Mouse (Mus musculus) forebrain, embryonic 11.5 days (tissue): ENCODE measurements around the gene Mindy4b-ps. TPM values are rescaled to one million over a fixed set of nuclear protein-coding genes. Genes with fewer than 3 reads are reported as not detected.

Experiments
- ATAC-seq: fragments of 200-750 bp; cut with Nextera tagmentation; replicated peaks from 2 replicates; pipeline ENCODE4 v1.8.0; 2017; ENCODE audit warnings: moderate TSS enrichment; ENCODE audit not compliant: low FRiP score
- DNase-seq: peaks from one replicate; pipeline ENCODE4 v3.0.0-alpha.2; 2017; ENCODE audit warnings: low spot score
- H3K27ac ChIP-seq: fragments of 300-500 bp; sonication (generic); 2 replicates; pipeline ENCODE4 v1.5.1; 2014; ENCODE audit warnings: low read depth, low read length
- H3K27me3 ChIP-seq: fragments of 300-500 bp; sonication (generic); 2 replicates; pipeline ENCODE4 v1.6.1; 2014; ENCODE audit warnings: mild to moderate bottlenecking, low read length, mixed read lengths; ENCODE audit not compliant: control insufficient read depth, insufficient read depth
- H3K36me3 ChIP-seq: fragments of 300-500 bp; sonication (generic); 2 replicates; pipeline ENCODE4 v1.6.1; 2014; ENCODE audit warnings: mild to moderate bottlenecking, low read length, moderate library complexity, mixed read lengths; ENCODE audit not compliant: control insufficient read depth, insufficient read depth
- H3K4me1 ChIP-seq: fragments of 300-500 bp; sonication (generic); replicated peaks from 2 replicates; pipeline ENCODE4 v1.6.1; 2014; ENCODE audit warnings: low read length, mixed read lengths; ENCODE audit not compliant: control insufficient read depth, insufficient read depth
- H3K4me2 ChIP-seq: fragments of 300-500 bp; sonication (generic); 2 replicates; pipeline ENCODE4 v1.6.1; 2014; ENCODE audit warnings: low read depth, mild to moderate bottlenecking, low read length, moderate library complexity, mixed read lengths; ENCODE audit not compliant: severe bottlenecking
- H3K4me3 ChIP-seq: fragments of 300-500 bp; sonication (generic); 2 replicates; pipeline ENCODE4 v1.5.1; 2014; ENCODE audit warnings: low read depth, low read length
- H3K9ac ChIP-seq: fragments of 300-500 bp; sonication (generic); 2 replicates; pipeline ENCODE4 v1.6.1; 2014; ENCODE audit warnings: low read length
- H3K9me3 ChIP-seq: fragments of 300-500 bp; sonication (generic); 2 replicates; pipeline ENCODE4 v1.6.1; 2016; ENCODE audit warnings: low read length, mixed read lengths; ENCODE audit not compliant: control insufficient read depth
- whole genome bisulfite sequencing: fragments of 180-500 bp; shearing (Covaris S2); extraction: QIAGEN DNeasy Blood & Tissue Kit; methylation state at CpG from one replicate; pipeline ENCODE4 v1.1.7; 2014; 5-methylcytosine and 5-hydroxymethylcytosine counted together
- polyA plus RNA-seq: library from polyadenylated mRNA; unstranded; fragments of >200 nt; fragmentation: Nextera tagmentation; extraction: Ambion mirVana; gene quantifications from 2 replicates; pipeline ENCODE4 v1.2.1, GENCODE M21; 2014

The Mindy4b-ps gene
- polyA plus RNA-seq, 1 experiment from 2014 or later: 0.08 TPM

DNA sequence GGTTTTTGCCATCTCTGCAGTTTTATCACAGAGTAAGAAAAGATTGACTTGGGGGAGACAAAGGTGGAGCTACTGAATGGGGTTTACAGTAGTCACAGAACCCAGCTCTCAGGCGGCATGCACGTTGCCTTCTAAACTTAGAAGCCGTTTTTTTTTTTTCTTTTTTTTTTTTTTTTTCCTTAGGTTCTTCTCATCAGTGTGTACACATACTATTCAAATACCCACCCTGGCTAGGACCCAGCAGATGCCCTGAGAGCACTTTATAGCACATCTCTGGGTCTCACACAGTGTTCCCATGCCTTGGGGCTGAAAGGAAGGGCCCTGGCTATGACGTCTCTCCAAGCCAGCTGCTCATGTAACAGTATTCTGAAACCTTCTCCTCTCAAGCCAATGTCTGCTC is 23.4 kb downstream of the Mindy4b-ps start:
- Histone ChIP-seq H3K27ac (no peak overlapping the region), H3K4me1 (no peaks in the 10 kb centered on the region), H3K4me3 (no peak overlapping the region), H3K27me3 (no peaks in the 10 kb centered on the region), H3K9me3 (no peaks in the 10 kb centered on the region), H3K36me3 (no peaks in the 10 kb centered on the region), H3K4me2 (no peak overlapping the region), H3K9ac (no peak overlapping the region)
- ATAC-seq (no peak), DNase-seq (no peak)
- 88% methylated on average over 4 of the region's 4 CpGs for WGBS

DNA sequence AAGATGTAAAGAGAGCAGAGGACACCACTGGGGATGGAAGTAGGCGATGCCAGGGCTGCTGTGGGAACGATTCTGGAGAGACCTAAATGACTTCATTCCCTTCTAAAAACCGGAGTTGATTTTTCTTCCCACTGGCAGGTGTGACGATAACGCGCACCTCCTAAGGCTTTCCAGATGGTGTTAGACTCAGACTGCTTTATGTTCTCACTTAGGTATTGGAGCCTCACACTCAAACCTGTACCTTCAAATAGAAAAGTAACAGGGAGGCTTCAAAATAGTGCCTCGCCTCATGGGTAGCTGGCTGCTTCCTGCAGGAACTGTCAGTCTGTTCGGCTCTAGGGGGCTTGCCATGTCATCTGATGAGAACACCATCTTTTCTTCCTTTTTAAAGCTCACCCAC is 23.9 kb downstream of the Mindy4b-ps start:
- H3K4me1 ChIP-seq: no peaks in the 10 kb centered on the region
- ATAC-seq: no peak
- no peak overlapping the region for H3K27ac ChIP-seq
- H3K36me3 ChIP-seq: no peaks in the 10 kb centered on the region
- no peaks in the 10 kb centered on the region for H3K9me3 ChIP-seq
- H3K4me3 ChIP-seq: no peak overlapping the region
- DNase-seq: no peak
- no peak overlapping the region for H3K4me2 ChIP-seq
- H3K27me3 ChIP-seq: no peaks in the 10 kb centered on the region
- H3K9ac ChIP-seq: no peak overlapping the region
- WGBS: 92% methylated on average over 8 of the region's 8 CpGs

DNA sequence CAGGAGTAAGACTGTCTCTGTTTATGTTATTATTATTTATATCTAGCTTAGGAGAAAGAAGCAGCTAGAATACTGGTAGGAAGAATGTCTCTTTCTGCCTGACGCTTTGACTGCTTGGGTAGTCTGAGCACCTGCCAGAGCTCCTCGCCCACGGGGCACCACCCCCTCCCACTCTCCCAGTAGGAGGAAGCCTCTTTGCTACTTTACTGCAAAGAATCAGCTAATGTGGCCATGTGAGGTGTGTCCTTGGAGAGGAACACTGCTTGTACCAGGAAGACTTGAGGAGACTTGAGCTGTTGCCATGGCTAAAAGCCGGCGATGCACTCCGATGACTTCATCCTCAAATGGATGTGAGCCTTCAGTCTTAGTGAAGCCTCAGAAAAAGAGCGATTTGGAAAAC is 32.6 kb downstream of the Mindy4b-ps start:
- no peaks in the 10 kb centered on the region for H3K36me3 ChIP-seq
- H3K4me3 ChIP-seq: no peak overlapping the region
- 81% methylated on average over 7 of the region's 7 CpGs for WGBS
- no peak overlapping the region for H3K4me2 ChIP-seq
- no peak overlapping the region for H3K27ac ChIP-seq
- no peak overlapping the region for H3K9ac ChIP-seq
- no peak for ATAC-seq
- no peaks in the 10 kb centered on the region for H3K9me3 ChIP-seq
- no peaks in the 10 kb centered on the region for H3K27me3 ChIP-seq
- no peak for DNase-seq
- H3K4me1 ChIP-seq: 0 out of 2 replicates have a peak, but pooled peaks cover 1% of the 10 kb centered on the region

DNA sequence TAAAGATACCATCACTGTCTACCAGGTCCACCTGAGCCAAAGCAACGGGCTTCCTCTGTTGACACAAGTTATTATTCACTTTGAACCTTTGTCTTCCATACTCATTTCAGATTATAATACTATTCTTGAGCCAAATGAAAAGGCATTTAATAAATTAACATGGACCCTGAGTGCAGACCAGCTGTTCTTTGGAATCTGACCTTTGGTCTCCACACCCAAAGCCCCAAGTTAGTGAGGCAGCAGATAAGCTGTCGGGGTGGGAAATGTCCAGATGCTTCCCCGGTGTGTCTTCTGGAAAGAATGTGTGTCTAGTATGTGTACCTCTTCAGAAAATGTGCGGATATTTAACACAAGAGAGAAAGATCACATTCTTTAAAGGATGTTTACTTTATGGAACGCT is 33.1 kb downstream of the Mindy4b-ps start:
- Histone ChIP-seq H3K4me3 (no peak overlapping the region), H3K4me1 (0 out of 2 replicates have a peak, but pooled peaks cover 1% of the 10 kb centered on the region), H3K36me3 (no peaks in the 10 kb centered on the region), H3K9ac (no peak overlapping the region), H3K27ac (no peak overlapping the region), H3K4me2 (no peak overlapping the region), H3K9me3 (no peaks in the 10 kb centered on the region), H3K27me3 (no peaks in the 10 kb centered on the region)
- ATAC-seq (no peak), DNase-seq (no peak)
- whole genome bisulfite sequencing: 82% methylated on average over 5 of the region's 5 CpGs

DNA sequence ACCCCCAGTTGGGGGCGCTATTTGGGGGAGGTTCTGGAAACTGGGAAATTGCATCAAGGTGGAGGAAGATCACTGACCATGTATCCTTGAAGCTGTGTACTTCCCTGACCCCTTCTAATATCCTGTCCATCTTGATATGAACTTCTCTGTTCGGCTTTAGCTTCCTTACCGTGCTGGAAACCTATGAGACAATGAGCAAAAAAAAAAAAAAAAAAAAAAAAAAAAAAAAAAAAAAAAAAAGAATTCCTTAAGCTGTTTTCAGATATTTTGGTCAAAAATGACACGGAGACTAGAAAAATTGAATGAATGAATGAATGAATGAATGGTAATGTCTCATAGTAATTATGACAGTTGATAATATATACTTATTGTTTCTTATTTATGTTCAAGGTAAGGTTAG is 35.6 kb downstream of the Mindy4b-ps start:
- Histone ChIP-seq H3K4me3 (no peak overlapping the region), H3K4me1 (0 out of 2 replicates have a peak, but pooled peaks cover 1% of the 10 kb centered on the region), H3K4me2 (no peak overlapping the region), H3K27ac (no peak overlapping the region), H3K27me3 (no peaks in the 10 kb centered on the region), H3K9ac (no peak overlapping the region), H3K9me3 (no peaks in the 10 kb centered on the region), H3K36me3 (no peaks in the 10 kb centered on the region)
- no peak for DNase-seq
- ATAC-seq: no peak
- 69% methylated on average over 4 of the region's 4 CpGs for WGBS

DNA sequence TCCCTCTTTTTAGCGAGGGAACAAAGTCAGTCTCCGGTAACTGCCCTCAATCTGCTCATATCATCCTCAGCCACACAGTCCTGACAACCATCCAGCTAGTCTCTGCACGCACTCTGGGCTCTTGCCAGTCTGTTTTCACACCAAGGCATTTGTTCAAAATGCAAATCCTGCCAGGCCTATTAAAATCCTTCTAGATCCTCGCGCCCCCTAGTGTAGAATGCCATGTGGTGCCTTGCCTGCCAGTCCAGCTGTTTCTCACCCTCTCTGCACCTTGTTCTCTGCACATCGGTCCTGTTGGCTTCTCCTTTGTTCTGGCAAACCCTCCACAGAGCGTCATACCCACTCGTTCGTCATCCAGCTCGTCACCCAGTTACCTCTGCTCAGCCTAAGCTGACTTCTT is 36.2 kb downstream of the Mindy4b-ps start:
- WGBS: 23% methylated on average over 10 of the region's 10 CpGs
- 0 out of 2 replicates have a peak, but pooled peaks cover 1% of the 10 kb centered on the region for H3K4me1 ChIP-seq
- no peak overlapping the region for H3K27ac ChIP-seq
- H3K27me3 ChIP-seq: no peaks in the 10 kb centered on the region
- H3K9ac ChIP-seq: no peak overlapping the region
- no peaks in the 10 kb centered on the region for H3K36me3 ChIP-seq
- no peak overlapping the region for H3K4me3 ChIP-seq
- DNase-seq: peak; percentile 72
- peak; percentile 60; the same call in 1 of the 2 replicates for ATAC-seq
- H3K9me3 ChIP-seq: no peaks in the 10 kb centered on the region
- H3K4me2 ChIP-seq: no peak overlapping the region

DNA sequence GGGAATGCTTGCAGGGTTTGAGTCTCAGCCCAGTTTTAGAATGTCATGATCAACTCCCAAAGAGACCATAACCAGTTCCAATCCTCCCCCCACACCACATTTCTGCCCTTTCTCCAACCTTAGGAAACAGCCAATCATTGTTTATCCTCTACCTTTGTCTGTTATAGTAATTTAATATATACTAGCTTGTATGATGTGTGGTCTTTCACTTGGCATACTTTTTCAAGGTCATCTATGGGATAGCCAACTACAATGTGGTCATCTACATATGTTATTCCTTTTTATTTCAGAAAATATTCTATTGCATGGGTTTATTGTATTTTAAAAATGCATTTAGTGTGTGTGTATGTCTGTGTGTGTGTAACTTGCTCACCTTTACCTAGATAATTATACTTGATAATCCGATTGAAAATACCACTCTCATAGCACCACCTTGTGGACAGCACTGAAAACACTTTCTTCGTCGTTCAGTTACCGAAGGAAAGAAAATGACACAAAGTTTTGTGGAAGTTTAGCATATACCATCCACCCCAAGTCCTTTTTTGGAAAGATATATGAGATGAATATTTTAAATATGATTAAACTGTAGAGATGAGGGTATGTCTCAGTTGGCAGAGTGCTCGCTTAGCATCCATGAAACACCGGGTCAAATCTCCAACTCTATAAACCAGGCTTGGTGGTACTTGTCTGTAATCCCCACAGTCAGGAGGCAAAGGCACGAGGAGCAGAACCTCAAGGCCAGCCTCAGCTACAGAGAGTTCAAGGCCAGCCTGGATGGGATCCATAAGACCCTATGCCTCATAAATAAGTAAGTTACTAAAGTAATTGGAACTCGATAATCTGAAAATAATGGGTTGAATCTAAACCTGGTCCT is 37.7 kb downstream of the Mindy4b-ps start:
- DNase-seq (no peak), ATAC-seq (no peak)
- no peak overlapping the region for H3K27ac ChIP-seq
- WGBS: 34% methylated on average over 8 of the region's 8 CpGs
- H3K27me3 ChIP-seq: no peaks in the 10 kb centered on the region
- H3K4me3 ChIP-seq: no peak overlapping the region
- H3K9me3 ChIP-seq: no peaks in the 10 kb centered on the region
- H3K4me2 ChIP-seq: no peak overlapping the region
- 0 out of 2 replicates have a peak, but pooled peaks cover 1% of the 10 kb centered on the region for H3K4me1 ChIP-seq
- no peaks in the 10 kb centered on the region for H3K36me3 ChIP-seq
- no peak overlapping the region for H3K9ac ChIP-seq

DNA sequence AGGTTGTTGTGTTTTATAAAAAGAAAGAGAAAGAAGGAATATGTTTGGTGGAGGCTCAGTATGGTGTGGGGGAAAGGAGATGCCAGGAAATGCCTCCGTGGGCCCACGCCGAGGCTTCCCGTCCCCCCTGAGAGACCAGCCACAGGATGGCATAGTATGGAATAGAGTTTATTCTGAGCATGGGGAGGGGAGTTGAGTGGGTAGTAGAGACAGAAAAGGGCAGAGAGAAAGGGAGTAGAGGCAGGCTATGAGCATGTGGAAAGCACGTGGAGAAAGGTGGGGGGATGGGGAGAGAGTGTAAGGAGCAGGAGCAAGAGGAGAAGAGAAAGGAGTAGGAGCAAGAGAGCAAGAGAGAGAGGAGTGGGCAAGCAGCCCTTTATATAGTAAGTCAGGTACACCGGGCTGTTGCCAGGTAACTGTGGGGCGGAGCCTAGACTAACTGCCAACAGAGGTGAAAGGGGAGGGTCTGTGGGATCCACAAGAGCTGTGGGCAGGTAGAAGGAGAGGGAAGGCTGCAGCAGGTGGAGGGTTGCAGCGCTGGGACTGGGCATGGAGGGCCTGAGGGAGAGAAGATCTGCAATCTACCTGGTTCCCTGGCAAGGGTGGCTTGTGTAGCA is 38.4 kb downstream of the Mindy4b-ps start:
- Histone ChIP-seq H3K27me3 (no peaks in the 10 kb centered on the region), H3K4me3 (no peak overlapping the region), H3K36me3 (no peaks in the 10 kb centered on the region), H3K9me3 (no peaks in the 10 kb centered on the region), H3K27ac (no peak overlapping the region), H3K9ac (no peak overlapping the region), H3K4me2 (no peak overlapping the region), H3K4me1 (0 out of 2 replicates have a peak, but pooled peaks cover 1% of the 10 kb centered on the region)
- ATAC-seq (0 out of 2 replicates have a peak, but pooled peaks have one; percentile 24), DNase-seq (no peak)
- WGBS: 55% methylated on average over 8 of the region's 8 CpGs
